Mouse (Mus musculus) lung, postnatal 0 days (tissue): ENCODE data around the gene Med12l. TPM values are rescaled to one million over a fixed set of nuclear protein-coding genes. Genes with fewer than 3 reads are reported as not detected.
A peak's percentile ranks its signal among the peaks of the same experiment; 100 is the strongest.

ENCODE experiments used
- ATAC-seq: fragments of 200-750 bp; cut with Nextera tagmentation; 2 replicates; pipeline ENCODE4 v1.8.0; 2017; ENCODE audit warnings: moderate library complexity
- DNase-seq: peaks from one replicate; pipeline ENCODE4 v3.0.0-alpha.2; 2016; ENCODE audit warnings: low spot score
- H3K27ac ChIP-seq: fragments of 300-500 bp; sonication (generic); 2 replicates; pipeline ENCODE4 v1.5.1; 2014; ENCODE audit warnings: antibody characterized with exemption, mild to moderate bottlenecking, low read length, mixed read lengths
- H3K27me3 ChIP-seq: fragments of 300-500 bp; sonication (generic); replicated peaks from 2 replicates; pipeline ENCODE4 v1.6.1; 2014; ENCODE audit warnings: low read length, mixed read lengths; ENCODE audit not compliant: insufficient read depth
- H3K36me3 ChIP-seq: fragments of 300-500 bp; sonication (generic); 2 replicates; pipeline ENCODE4 v1.6.1; 2014; ENCODE audit warnings: low read length, mixed read lengths; ENCODE audit not compliant: insufficient read depth
- H3K4me1 ChIP-seq: fragments of 300-500 bp; sonication (generic); 2 replicates; pipeline ENCODE4 v1.6.1; 2014; ENCODE audit warnings: antibody characterized with exemption, low read depth, low read length, mixed read lengths; ENCODE audit not compliant: insufficient read depth
- H3K4me2 ChIP-seq: fragments of 300-500 bp; sonication (generic); replicated peaks from 2 replicates; pipeline ENCODE4 v1.6.1; 2014; ENCODE audit warnings: low read depth, mild to moderate bottlenecking, low read length, moderate library complexity, mixed read lengths
- H3K4me3 ChIP-seq: fragments of 300-500 bp; sonication (generic); 2 replicates; pipeline ENCODE4 v1.5.1; 2014; ENCODE audit warnings: low read depth, low read length
- H3K9ac ChIP-seq: fragments of 300-500 bp; sonication (generic); replicated peaks from 2 replicates; pipeline ENCODE4 v1.6.1; 2014; ENCODE audit warnings: low read depth, mild to moderate bottlenecking
- H3K9me3 ChIP-seq: fragments of 300-500 bp; sonication (generic); 2 replicates; pipeline ENCODE4 v1.6.1; 2016; ENCODE audit warnings: low read length, mixed read lengths
- CTCF ChIP-seq: IDR thresholded peaks from 2 replicates; pipeline ENCODE4 v1.5.1; 2016; ENCODE audit warnings: antibody characterized with exemption, mild to moderate bottlenecking
- EP300 ChIP-seq: IDR thresholded peaks from 2 replicates; pipeline ENCODE4 v1.6.1; 2016; ENCODE audit warnings: antibody characterized with exemption, mild to moderate bottlenecking, control low read depth
- WGBS: fragments of 180-500 bp; shearing (Covaris S2); extraction: QIAGEN DNeasy Blood & Tissue Kit; methylation state at CpG from one replicate; pipeline ENCODE4 v1.1.7; 2014; 5-methylcytosine and 5-hydroxymethylcytosine counted together
- polyA plus RNA-seq: library from polyadenylated mRNA; unstranded; fragments of >200 nt; fragmentation: Nextera tagmentation; extraction: Ambion mirVana; gene quantifications from 2 replicates; pipeline ENCODE4 v1.2.1, GENCODE M21; 2015

Gene Med12l
- polyA plus RNA-seq, 1 experiment from 2014 or later = 0.27 TPM

GRCm38 (mm10) chr3:59005996-59006730 is 538 bp downstream of the Med12l start:
- Histone ChIP-seq H3K9me3 (no peaks in the 10 kb centered on the region), H3K27ac (no peak overlapping the region), H3K27me3 (peaks cover 24% of the 10 kb centered on the region), H3K4me2 (peak overlapping the region; percentile 98), H3K4me1 (peaks cover 6% of the 10 kb centered on the region), H3K9ac (no peak overlapping the region), H3K36me3 (no peaks in the 10 kb centered on the region), H3K4me3 (peak overlapping the region; percentile 57)
- WGBS = under 1% methylated on average over 63 of the region's 83 CpGs
- TF ChIP-seq EP300 (no peak), CTCF (0 out of 2 replicates have a peak, but pooled peaks have one; percentile 8)
- DNase-seq (peak; percentile 24), ATAC-seq (peak; percentile 55)

GRCm38 (mm10) chr3:59006731-59007441 is 1.3 kb downstream of the Med12l start:
- H3K4me2 ChIP-seq = peak overlapping the region; percentile 98
- peaks cover 24% of the 10 kb centered on the region for H3K27me3 ChIP-seq
- ATAC-seq (peak; percentile 79), DNase-seq (peak; percentile 87)
- no peak overlapping the region for H3K27ac ChIP-seq
- H3K4me1 ChIP-seq = peaks cover 6% of the 10 kb centered on the region
- 2% methylated on average over 45 of the region's 77 CpGs for WGBS
- no peaks in the 10 kb centered on the region for H3K9me3 ChIP-seq
- no peak overlapping the region; the same call in 1 of the 2 replicates for H3K9ac ChIP-seq
- H3K4me3 ChIP-seq = peak overlapping the region; percentile 57
- H3K36me3 ChIP-seq = no peaks in the 10 kb centered on the region
- TF ChIP-seq CTCF (peak; percentile 68), EP300 (no peak)

GRCm38 (mm10) chr3:59010276-59010675 is 4.7 kb downstream of the Med12l start:
- no peak overlapping the region for H3K9ac ChIP-seq
- H3K9me3 ChIP-seq = no peaks in the 10 kb centered on the region
- H3K4me3 ChIP-seq = no peak overlapping the region
- 82% methylated on average over 3 of the region's 3 CpGs for WGBS
- no peak for ATAC-seq
- H3K4me2 ChIP-seq = no peak overlapping the region
- peaks cover 3% of the 10 kb centered on the region for H3K4me1 ChIP-seq
- TF ChIP-seq EP300 = no peak
- no peak for TF ChIP-seq CTCF
- H3K27me3 ChIP-seq = peaks cover 24% of the 10 kb centered on the region
- H3K36me3 ChIP-seq = no peaks in the 10 kb centered on the region
- H3K27ac ChIP-seq = no peak overlapping the region
- no peak for DNase-seq

GRCm38 (mm10) chr3:59015698-59016412 is 10.2 kb downstream of the Med12l start:
- no peak overlapping the region for H3K4me3 ChIP-seq
- no peaks in the 10 kb centered on the region for H3K4me1 ChIP-seq
- TF ChIP-seq EP300 (no peak), CTCF (no peak)
- no peak overlapping the region for H3K4me2 ChIP-seq
- no peaks in the 10 kb centered on the region for H3K27me3 ChIP-seq
- 71% methylated on average over 4 of the region's 4 CpGs for WGBS
- ATAC-seq = no peak
- no peak for DNase-seq
- no peak overlapping the region for H3K27ac ChIP-seq
- no peak overlapping the region for H3K9ac ChIP-seq
- H3K9me3 ChIP-seq = no peaks in the 10 kb centered on the region
- no peaks in the 10 kb centered on the region for H3K36me3 ChIP-seq

GRCm38 (mm10) chr3:59016501-59016900 is 10.9 kb downstream of the Med12l start:
- ATAC-seq (no peak), DNase-seq (no peak)
- WGBS = 79% methylated on average over 9 of the region's 9 CpGs

GRCm38 (mm10) chr3:59021236-59021635 is 15.6 kb downstream of the Med12l start:
- Histone ChIP-seq H3K9ac (no peak overlapping the region), H3K27me3 (no peaks in the 10 kb centered on the region), H3K4me1 (0 out of 2 replicates have a peak, but pooled peaks cover 3% of the 10 kb centered on the region), H3K4me2 (no peak overlapping the region), H3K36me3 (no peaks in the 10 kb centered on the region), H3K9me3 (no peaks in the 10 kb centered on the region), H3K27ac (no peak overlapping the region), H3K4me3 (no peak overlapping the region)
- WGBS = 46% methylated on average over 8 of the region's 8 CpGs
- ATAC-seq (no peak), DNase-seq (no peak)
- TF ChIP-seq EP300 = no peak
- no peak for TF ChIP-seq CTCF

More at GRCm38 (mm10) chr3:59016501-59016900, 10.9 kb downstream of the Med12l start:
- no peak overlapping the region for H3K4me2 ChIP-seq
- no peak overlapping the region for H3K27ac ChIP-seq
- H3K9me3 ChIP-seq = no peaks in the 10 kb centered on the region
- no peak for TF ChIP-seq CTCF
- H3K4me1 ChIP-seq = no peaks in the 10 kb centered on the region
- H3K36me3 ChIP-seq = no peaks in the 10 kb centered on the region
- H3K4me3 ChIP-seq = no peak overlapping the region
- no peaks in the 10 kb centered on the region for H3K27me3 ChIP-seq
- no peak overlapping the region for H3K9ac ChIP-seq
